9 mouse cellular contexts compared by ENCODE assay signal in genomic region chr10:13044659-13045058, GRCm38 (mm10). TPM values are rescaled to one million over a fixed set of nuclear protein-coding genes. Genes with fewer than 3 reads are reported as not detected.
DNase-seq lines count a peak whose midpoint lies in the region; ATAC-seq lines count a peak whose summit lies in the region.
"Had no signal": no experiment of that assay in that cellular context is flagged by ENCODE, and none has a peak within 500 bp of the region (broad histone marks: within the 10 kb centered on the region; RNA-seq: fewer than 3 reads in every experiment).

No protein-coding gene starts in this region.

- no peak for ATAC-seq in CD4-positive, CD25-positive, alpha-beta regulatory T cell, adult 4 months
- no peak for ATAC-seq in megakaryocyte progenitor cell, adult 5-6 weeks (replicated peaks; ENCODE audit: poor library complexity)

- peak; percentile 11 for DNase-seq in CD4-positive, CD25-positive, alpha-beta regulatory T cell, adult 2 months (ENCODE audit: low read depth, low spot score)
- DNase-seq in gastrocnemius, postnatal 14 days: peak; percentile 32
- DNase-seq in gastrocnemius, adult 18-20 months (ENCODE audit: low spot score): no peak
- peak; percentile 45 to 66 for DNase-seq in right cerebral cortex, postnatal 10 days (ENCODE audit: low spot score in 2 of 2)
- no peak for DNase-seq in right cerebral cortex, adult 2 months (ENCODE audit: low spot score in 2 of 2)
- DNase-seq in spleen, postnatal 10 days (ENCODE audit: low spot score in 2 of 2): no peak
- DNase-seq: thymus, postnatal 36 days had no signal

- intact Hi-C loops in gastrocnemius, postnatal 14 days (cut with DNase I; ENCODE audit: low total_unique reads): no loop called here

RNA-seq across cellular contexts. Expression of gene Plagl1, which starts 15.6 kb away (rescaled TPM):
- 1 to 10 TPM; 2.4 to 2.7 TPM for polyA plus RNA-seq in CD4-positive, CD25-positive, alpha-beta regulatory T cell, adult 4 months (2017; shearing (Covaris generic))
- 10 to 100 TPM; 32.3 to 38.6 TPM for total RNA-seq in gastrocnemius, postnatal 14 days (2021)
- total RNA-seq in gastrocnemius, adult 18-20 months (2021): 1 to 10 TPM in 1 of 2 experiments, under 1 TPM in 1; 0.88 to 1.1 TPM
- total RNA-seq in megakaryocyte progenitor cell, adult 5-6 weeks (2015): 1.1 and 2.2 TPM in 2 replicates
- 0.25 and 1.7 TPM in 2 replicates for total RNA-seq in megakaryocyte progenitor cell, adult 5-6 weeks (2017)

RNA-seq across cellular contexts. Expression of gene Sf3b5, which starts 39.5 kb away (rescaled TPM):
- polyA plus RNA-seq in CD4-positive, CD25-positive, alpha-beta regulatory T cell, adult 4 months (2017; shearing (Covaris generic)): 10 to 100 TPM; 35.2 to 36.0 TPM
- 1 to 10 TPM; 4.3 to 5.1 TPM for total RNA-seq in gastrocnemius, postnatal 14 days (2021)
- 1 to 10 TPM; 5.2 to 5.7 TPM for total RNA-seq in gastrocnemius, adult 18-20 months (2021)
- 17.4 and 18.7 TPM in 2 replicates for total RNA-seq in megakaryocyte progenitor cell, adult 5-6 weeks (2015)
- 23.3 and 23.4 TPM in 2 replicates for total RNA-seq in megakaryocyte progenitor cell, adult 5-6 weeks (2017)

Comparison
In these comparisons a context has a peak if more than half of its experiments do, and no peak if none do; other contexts are left out.
1. DNase-seq: peak in CD4-positive, CD25-positive, alpha-beta regulatory T cell, adult 2 months (single experiment), gastrocnemius, postnatal 14 days (single experiment) and right cerebral cortex, postnatal 10 days (2 of 2); none in gastrocnemius, adult 18-20 months (single experiment), right cerebral cortex, adult 2 months (0 of 2) and spleen, postnatal 10 days (0 of 2).
2. RNA of gene Plagl1, which starts 15.6 kb away (total RNA-seq): 32.3 to 38.6 TPM in gastrocnemius, postnatal 14 days; 0.88 to 1.1 TPM in gastrocnemius, adult 18-20 months and 0.25 to 2.2 TPM in megakaryocyte progenitor cell, adult 5-6 weeks; every median in the first group is over 10 times any median in the second.